Mouse (Mus musculus) MEL-GATA-1-ER (cell line): ENCODE measurements around the gene Tmem88.
"Not testable (repeated sequence)": the region's sequence is repeated elsewhere in the genome, so short reads cannot be mapped to it uniquely, and the experiment has no call there.

Source experiments
- DNase-seq: peaks from one replicate; pipeline ENCODE4 v3.0.0-alpha.2; 2012; ENCODE audit warnings: low read depth; ENCODE audit errors: extremely low read depth

Gene Tmem88

DNA sequence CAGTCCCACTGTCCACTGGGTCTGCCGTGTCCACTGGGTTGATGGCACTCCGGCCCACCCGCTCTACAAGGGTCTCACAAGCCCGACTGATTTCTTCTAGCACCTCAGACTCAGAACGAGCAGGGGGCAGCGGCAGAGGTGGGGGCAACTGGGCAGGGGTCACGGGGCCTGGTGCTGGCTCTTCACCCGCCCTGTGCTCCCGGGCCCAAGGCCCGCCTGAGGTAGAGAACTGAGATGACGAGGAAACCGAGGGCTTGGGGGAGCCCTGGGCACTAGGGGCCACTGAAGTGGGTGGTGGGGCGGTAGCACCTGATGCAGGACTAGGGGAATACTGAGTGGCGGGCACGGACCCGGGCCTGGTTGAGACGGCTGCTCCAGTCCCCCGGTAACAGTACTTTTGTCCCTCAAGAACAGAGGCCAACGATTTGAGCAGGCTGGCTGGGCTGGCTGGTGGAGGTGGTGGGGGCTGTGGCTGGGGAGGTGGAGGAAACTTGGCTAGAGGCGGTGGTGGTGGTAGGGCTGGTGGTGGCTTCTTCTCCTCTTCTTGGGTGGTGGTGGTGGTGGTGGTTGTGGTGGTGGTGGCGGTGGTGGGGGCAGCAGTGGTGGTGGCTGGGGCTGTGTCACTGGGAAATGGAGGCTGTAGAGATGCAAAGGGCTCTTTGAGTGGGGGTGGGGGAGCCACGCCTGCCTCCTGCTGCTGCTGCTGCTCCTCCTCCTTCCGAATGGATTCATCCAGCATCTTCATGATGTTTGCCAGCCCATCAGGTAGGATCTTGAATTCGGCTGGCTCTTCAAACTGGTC, 6.8 kb upstream of the Tmem88 start:
- no peak for DNase-seq

DNA sequence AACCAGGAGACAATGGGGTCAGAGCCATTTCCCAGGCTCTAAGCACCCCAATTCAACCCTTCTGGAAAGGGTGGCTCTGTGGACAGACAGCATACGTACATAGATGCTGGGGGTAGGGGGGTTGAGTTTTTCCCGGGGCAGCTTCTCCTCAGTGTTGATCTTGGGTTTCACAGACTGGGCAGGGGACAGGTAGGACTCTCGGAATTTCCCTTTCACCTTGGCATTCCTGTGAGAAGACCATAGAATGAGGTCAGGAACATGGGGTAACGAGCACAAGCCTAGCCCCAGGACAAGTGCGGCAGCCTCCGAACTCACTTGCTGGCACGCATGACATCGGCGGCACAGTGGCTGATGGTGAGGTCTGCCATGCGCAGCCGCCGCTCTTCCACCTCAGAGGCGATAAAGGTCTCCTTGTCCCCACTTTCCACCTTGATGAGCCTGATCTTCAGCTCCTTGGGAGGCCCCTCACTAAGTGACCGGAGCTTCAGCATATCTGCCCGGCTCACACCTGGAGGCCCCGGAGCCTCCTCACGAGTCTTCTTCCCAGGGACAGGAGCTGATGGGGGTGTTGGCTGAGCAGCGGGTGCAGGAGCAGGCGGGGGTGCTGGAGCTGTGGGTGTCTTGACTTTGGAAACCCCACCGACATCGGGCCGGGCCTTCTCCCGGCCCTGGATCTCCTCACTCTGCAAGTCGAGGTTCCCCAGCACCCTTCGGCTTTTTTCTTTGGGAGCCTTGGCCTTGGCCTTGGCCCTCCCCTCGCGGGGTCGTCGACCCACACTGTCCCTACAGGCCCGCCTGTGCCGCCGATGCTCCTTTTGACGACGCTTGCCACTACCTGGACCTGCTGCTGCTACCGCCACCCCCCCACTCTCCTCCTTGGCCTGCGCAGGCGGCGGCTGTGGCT, 5.9 kb upstream of the Tmem88 start:
- DNase-seq: no peak

DNA sequence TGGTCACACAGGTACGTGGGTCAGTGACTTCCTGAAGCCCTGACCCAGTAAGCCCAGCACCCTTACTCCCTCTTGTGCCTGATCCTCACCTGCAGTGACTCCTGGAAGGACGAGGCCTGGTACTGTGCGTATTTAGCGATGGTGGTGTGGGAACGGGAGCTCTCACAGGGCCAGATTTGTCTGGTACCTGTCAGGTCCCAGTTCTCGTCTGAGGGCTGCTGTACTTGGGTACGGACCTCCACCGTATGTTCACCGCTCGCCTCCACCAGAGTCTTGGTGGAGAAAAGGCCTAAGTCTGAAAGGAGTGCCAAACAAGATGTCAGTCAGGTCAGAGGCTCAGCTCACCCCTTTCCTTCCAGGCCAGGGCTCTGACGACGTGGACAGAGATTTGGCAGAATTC, 4.0 kb upstream of the Tmem88 start:
- no peak for DNase-seq

DNA sequence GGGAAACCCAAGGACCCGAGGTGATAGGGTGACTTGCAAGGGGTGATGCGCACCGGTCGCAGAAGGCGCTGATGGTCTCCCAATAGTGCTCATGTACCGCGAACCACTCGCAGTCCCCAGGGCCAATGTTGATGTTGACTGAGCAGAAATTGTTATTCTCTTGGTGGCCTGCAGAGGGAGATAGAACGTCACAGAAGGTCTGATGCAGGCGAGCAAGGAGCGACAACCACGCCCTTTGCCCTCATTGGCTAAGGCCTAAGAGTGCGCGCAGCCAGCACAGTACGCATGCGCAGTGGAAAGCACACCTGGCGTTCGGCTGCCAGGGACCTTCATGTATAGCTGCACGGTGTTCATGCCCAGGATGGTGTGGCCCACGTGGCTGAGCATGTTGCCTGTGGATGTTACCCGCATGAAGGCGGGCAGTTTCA, 3.2 kb upstream of the Tmem88 start:
- no peak for DNase-seq

DNA sequence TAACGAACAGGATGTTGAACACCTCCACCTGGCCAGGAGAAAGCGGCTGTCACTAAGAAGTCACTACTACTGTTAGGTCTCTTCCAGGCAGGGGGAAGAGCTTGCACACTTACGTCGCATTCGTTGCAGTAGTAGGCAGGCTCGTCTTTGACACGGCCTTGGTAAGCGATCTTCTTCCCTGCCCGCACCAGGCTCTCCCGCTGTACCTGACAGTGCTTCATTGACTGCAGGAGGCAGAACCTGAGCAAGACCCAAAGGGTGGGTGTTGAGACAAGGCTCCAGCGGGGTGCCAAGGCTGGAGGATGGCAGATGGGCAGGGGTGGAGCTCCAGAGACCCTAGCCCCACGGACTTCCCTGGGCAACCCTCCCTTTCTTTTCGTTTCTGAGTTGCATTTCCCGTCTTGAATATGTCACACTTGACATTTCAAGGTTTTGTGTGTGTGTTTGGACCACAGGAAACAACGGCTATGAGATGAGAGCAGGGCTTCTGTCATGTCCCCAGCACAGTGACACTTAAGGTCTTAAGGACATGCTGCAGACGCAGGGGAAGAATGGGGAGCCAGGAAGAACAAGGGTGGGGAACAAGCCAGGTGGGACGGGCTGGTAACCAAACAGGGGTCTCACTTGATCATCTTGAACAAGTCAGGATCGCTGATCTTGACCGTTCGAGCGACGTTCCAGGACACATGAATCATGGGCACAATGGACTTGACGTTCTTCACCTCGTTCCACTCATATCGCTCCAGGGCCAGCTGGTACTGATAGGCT, 2.2 kb upstream of the Tmem88 start:
- DNase-seq: no peak

DNA sequence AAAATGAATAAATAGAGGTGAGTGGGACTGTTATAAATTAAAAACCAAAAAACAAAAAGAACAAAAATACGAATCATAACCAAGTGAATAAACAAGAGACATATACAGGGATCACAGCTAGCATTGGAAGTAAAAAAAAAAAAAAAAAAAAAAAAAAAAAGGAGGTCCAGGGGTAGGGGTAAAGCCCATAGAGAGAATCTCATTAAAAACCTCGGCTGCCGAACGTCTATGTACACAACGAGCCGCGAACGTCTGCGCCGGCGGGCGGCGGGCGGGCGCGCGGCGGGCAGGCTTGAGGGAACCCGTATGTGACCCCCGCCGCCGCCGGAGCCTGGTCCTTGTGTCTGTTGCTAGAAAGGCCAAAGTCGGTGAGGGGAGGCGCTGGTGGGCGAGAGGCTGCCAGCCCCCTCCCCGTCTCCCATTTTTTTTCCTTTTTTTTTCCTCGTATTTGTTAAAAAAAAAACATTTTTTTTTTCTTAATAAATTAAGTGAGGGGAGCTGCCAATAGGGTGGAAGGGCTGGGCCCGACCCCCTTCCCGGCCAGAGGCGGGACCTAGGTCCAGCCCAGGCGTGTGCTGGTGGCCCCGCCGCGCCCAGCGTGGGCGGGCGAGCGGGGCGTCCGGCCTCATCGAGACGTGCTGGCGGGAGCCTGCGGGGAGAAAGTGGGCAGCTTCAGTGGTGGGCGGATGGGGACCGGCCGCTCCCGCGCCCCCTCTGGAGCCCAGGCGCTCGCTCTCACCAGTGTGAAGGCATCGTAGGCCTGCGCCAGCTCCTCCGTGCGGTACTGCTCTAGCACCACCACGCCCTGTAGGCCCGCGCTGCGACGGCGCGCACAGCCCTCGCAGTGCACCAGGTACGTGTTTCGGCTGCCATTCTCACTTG, 1.4 kb upstream of the Tmem88 start:
- no peak for DNase-seq

DNA sequence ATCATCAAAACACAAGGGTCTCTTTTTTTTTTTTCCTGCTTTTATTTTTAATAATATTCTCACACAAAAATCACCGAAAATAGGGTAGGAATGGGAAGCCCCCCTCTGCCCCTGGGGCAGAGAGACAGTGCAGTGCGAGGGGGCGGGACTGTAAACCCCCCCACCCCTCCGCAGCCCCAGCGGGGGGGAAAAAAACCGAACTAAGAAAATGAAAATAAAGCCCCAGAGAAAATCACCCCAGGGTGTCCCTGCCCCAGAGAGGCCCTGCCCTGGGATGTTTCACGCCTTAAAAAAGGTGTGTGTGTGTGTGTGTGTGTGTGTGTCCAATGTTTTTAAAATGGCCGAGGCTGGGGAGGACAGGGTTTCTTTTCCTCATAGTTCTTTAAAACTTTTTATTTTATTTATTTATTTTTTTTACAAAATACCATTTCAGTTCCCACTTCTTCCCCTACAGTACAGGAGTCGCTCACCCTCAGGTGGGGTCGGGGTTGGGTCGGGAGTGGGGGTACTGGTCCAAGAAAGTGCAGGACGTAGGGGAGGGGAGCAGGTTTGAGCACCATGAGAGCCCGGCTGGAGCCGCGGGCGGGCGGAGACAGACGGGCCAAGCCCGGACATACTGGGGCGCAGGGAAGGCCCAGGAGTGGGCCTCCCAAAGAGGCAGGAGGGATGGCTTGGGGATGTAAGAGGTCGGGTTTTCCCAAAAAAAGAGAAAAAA, 609 bp upstream of the Tmem88 start:
- DNase-seq: no peak

DNA sequence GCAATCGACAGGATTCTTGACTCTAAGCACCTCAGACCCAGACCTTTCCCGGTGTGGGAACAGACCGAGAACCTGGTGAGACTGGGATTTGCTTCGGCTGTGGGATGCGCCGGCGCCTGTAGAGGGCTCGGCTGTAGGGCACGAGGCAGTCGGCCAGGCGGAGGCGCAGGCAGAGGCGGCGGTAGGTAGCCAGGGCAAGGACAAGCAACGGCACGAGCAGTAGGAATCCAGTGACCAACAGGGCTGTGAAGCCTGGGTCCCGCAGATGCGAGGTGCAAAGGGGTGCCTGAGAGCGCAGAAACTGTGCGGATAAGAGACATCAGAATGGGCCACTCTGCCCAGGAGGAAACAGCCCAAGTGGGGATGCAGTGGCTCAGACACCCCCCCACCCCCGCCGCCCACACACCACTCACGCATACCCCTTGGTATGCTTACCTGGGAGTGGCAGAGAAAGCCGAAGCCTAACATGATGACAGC, 415 bp downstream of the Tmem88 start:
- DNase-seq: no peak

DNA sequence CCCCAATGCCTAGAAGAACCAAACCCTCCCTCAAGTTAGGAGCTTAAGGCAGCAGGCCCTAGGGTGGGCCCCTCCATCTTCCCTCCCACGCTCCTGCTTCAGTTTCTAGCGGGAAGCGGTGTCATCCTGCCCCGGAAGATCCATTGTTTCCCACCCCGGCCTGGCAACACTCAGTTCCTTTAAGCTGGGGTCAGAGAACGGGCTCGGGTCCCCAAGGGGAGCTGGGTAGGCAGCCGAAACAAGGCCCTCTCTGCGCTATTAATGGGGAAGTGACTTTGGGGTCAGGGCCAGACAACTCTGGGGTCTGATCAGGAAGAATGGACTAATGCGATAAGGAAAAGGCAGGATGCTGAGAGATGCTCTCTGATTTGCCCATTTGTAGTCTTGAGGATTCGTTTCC, 1.3 kb downstream of the Tmem88 start:
- DNase-seq: no peak

DNA sequence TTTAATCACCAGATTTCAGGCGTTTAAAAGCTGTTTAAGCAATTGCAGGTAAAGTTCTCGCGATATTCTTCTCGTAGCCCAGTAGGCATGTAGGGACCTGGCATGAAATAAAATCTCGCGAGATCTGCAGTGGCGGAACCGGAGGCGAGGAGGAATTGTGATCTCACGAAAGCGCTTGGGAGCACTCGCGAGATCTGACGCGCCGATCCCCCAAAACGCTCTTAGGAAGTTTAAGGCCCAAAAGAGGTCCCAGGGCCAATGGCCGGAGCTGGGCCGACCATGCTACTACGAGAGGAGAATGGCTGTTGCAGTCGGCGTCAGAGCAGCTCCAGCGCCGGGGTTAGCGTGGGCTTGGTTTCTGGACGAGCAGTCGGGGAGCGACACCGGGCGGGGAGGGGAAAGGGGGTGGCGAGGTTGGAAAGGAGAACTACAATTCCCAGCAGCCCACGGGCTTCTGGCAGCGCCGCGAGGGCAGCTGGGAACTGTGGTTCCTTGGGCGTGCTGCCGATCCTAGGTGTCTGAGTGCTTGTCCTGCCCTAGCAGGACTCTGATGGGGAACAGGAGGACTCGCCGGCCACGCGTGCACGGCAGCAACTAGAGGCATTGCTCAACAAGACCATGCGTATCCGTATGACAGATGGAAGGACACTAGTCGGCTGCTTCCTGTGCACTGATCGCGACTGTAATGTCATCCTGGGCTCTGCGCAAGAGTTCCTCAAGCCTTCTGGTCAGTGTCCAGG, 2.2 kb downstream of the Tmem88 start:
- DNase-seq: peak; percentile 98

DNA sequence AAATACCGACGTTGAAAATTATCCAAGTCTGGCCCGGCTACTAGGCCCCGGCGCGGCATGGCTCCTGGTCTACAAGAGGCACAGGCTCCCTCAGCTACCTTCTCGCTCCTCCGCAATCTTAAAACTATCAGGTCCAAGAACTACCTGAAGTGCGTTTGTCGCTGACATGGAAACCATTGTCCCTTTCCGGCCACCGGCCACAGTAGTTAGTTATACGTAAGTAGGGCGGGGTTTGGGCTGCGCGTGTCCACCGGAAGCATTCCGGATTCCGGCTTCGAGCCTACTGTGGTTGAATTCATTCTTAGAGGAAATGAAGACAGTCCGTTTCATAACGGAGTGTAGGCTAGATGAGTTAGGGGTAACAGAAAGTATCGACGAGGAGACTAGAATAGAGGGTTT, 2.8 kb downstream of the Tmem88 start, which contains the start of the genes Naa38 and Cyb5d1:
Gene Naa38, plus strand, starts transcription at position 253 of the 399 bp plus-strand sequence.
Gene Cyb5d1, minus strand, starts transcription at position 397 of the 399 bp plus-strand sequence.
- not testable (repeated sequence) for DNase-seq

DNA sequence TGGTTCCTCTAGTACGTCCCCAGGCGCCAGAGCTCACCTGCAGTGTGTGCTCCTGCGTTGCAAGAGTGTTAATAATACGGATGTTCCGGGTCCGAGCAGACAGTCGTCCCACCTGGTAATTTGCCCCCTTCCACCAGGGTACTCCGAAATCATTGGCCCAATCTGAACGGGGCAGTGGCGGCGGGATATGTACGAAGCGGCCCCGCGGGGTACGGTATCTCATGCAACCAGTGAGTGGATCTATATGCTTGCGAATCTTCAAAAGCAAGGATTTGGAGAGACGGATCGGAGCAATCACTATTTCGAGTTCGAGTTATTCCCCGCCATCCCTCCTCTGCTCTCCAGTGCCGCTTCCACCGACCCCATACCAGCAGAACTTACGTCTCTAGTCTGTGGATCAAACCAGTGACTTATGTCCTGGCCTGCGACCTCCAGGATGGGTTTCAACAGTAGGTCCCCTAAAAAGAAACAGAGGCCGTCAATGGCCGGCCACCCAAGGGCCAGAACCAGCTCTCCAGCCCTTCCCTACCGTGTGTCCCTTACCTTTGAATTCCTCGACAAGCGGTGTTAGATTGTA, 3.4 kb downstream of the Tmem88 start:
- DNase-seq: not testable (repeated sequence)

DNA sequence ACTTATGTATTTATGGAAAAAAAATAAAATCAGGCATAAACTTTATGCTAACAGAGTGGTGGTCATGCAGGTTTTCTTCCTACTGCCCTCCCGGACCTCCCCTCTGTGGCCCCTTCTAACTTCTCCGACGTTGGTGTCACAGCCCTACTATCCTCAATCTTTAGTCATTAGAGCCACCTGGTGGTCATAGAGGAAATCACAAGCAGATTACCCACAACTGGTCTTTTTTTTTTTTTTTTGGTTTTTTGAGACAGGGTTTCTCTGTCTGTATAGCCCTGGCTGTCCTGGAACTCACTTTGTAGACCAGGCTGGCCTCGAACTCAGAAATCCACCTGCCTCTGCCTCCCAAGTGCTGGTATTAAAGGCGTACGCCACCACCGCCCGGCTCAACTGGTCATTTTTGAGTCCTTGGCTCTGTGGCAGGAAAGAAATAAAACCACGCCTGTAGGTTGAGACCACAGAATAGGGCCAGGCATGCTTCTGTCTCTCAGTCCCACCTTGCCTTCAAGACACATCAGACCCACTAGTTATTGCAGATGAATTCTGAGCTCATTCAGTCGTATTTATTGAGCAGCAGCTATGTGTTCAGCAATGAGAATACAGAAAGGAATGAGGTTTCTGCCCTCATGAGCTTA, 7.5 kb downstream of the Tmem88 start:
- no peak for DNase-seq

DNA sequence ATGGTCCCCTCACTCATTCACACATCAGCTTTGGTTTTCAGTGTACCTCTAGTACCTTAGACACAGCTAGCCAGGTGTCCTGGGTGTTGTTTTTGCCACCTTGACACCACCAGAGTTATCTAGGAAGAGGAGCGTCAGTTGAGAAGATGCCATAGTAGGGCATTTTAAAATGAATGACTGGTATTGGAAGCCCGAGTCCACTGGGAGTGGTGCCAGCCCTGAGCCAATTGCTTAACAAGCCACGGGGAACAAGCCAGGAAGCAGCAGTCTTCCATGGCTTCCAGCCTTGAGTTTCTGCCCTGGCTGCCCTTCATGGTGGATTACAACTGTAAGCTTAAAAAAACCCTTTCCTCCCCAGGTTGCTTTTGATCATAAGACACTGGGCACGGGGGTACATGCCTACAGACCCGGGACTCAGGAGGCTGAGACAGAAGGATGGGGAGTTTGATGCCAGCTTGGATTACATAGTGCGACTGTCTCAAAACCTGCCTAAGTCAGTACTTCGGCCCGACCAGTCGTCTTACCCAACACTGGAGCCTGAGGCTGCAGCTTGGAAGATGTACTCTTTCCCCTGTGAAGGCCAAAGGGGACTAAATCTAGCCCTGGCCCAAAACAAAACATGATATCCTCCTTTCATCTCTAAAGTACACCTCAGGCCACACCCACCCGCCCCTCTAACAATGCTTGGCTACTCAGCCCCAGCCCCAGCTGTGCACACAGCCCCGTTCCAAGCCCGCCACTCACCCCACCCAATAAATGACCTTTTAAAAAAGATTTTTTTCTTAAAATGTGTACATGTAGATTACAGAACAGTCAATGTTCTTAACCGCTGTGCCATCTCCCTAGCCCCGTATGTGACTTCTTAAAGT, 8.3 kb downstream of the Tmem88 start:
- DNase-seq: no peak

DNA sequence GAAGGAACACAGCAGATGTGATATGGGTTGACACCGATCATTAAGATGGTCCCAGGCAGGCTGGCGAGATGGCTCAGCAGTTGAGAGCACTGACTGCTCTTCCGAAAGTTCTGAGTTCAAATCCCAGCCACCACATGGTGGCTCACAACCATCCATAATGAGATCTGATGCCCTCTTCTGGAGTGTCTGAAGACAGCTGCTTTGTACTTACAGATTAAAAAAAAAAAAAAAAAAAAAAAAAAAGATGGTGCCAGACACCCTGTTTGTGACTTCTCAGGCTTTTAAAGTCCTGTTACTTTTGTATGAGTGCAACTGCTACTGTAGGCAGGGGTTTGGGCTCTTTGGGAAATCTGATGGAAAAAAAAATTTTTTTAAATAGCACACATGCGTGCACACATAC, 9.4 kb downstream of the Tmem88 start:
- DNase-seq: no peak

DNA sequence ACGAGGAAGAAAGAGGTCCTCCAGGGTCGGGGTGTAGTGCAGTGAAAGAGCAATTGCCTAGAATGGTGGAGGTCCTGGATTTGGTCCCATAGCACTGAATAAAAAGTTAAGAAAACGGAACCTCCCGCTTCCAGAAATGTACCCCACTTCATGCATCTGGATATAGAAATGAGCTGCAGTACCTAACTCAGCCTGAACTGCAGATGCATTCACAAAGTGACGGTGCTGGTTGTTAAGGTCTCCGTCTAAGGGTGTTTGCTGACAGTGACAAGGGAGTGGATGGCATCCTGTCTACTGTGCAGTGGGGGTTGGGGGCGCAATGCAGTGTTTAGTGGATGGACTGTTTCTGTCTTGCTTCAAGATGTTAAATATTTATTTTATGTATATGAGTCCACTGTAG, 11.3 kb downstream of the Tmem88 start:
- DNase-seq: no peak

DNA sequence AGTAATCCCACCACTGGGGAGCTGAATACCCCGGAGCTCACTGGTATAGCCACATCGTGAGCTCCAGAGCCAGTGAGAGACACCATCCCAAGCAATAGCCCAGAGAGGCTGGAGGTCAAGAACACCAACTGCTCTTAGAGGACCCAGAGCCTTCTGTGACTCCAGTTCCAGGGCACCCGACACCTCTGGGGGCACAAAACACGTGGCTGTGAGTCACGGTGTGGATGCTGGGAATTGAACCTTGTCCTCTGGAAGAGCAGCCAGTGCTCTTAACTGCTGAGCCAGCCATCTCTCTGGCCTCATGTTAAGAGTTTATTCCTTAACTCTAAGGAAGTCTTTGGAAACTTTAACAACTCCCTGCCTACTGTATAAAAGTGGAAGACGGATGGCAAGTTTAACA, 13.1 kb downstream of the Tmem88 start:
- no peak for DNase-seq
